Mouse (Mus musculus): ENCODE measurements around the gene Palm2.
A peak's percentile ranks its signal among the peaks of the same experiment; 100 is the strongest.

Palm2 gene

DNA sequence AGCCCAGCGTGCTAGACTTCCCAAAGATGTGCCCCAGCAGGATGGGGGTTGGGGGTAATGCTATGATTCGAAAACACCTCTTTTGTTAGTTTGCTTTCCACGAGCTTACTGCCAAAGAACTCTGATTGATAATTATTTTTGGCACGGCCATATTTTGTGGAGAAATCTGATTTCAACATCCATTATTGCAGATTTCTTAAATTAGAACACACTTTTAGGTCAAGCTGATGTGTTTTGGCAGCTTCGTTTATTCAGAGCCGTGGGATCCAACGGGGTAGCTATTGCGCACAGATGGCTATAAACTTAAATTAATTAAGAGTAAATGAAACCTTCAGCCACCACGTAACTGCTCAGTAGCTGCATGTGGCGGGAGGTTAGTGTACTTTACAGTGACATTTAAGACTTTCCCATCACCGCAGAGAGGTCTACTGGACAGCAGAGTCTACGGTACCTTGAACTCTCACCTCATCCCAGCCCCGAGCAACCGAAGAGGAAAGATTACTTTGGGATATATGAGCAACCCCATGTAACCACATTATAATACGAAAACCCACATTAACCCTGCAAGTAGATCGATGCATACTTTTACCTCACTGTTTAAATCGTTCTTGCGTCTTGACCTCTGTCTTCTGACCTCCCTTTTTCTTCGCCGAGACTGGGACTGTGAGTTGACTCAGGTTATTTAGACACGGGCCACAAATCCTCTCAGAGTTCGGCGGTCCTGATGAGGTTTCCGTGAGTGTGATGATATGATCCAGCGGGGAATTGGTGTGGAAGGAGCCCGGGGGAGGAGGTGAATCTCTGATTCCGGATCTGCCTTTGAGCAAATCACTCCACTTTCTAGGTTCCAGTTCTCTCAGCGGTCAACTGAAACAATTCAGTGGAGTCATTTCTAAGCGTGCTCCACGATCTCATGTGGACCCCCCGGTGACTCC is 80.2 kb downstream of the Palm2 start:
- no peak for DNase-seq

- no peak for DNase-seq
Measured at GRCm38 (mm10) chr4:57515356-57515755, 81.3 kb downstream of the Palm2 start.

DNA sequence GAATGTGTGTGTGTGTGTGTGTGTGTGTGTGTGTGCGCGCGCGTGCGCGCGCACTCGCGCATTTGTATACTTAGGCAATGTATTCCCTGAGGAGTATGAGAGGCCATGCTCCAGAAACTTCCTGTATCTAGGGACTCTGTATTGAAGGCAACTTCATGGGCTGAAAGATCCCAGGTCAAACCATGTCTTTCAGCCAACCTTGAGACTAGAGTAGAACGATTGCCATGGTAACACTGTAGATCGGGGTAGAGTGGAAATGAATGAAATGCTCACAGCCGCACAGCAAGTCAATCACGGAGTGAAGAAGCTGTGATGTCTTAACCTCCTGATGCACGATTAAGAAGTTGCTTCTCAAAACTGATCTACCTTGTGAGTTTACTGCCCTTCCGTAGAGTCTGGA is 89.4 kb downstream of the Palm2 start:
- DNase-seq, result no peak

GRCm38 (mm10) chr4:57524461-57524860 is 90.4 kb downstream of the Palm2 start:
- DNase-seq, result no peak

DNA sequence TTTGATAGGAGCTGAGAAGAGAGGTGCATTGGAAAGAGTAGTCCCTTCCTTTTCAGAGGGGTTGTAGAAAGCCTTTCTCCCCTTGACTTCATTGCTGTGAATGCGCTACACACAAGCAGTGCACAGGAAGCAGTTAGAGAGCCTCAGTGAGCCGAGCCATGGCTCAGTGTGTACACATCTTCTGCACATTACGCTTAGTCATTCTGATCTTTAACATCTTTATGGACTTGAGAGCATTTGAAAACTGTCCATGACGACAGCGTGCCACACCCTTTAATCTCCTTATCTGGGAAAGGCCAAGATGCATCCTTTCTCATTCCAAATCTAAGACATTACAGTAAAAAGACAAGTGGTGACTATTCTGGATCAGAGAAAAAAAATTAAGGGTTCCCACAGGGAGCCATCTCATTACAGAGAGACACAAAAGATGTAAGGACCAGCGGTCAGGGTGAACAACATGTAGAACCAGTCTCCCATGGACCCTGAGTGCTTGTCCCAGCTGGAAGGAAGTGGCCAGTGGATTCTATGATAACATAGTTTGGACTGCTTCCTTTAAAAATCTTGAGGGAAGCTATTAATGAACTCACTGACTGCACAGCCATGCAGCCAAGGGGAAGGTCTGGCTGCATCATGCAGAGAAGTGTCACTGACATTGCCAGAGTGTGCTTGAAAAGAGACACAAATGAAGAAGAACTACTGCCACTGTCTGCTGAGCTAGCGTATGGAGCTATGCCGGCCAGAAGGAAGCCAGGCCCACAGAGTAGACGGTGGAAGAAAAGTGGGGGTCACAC is 91.4 kb downstream of the Palm2 start:
- DNase-seq, result no peak

GRCm38 (mm10) chr4:57528296-57528695 is 94.2 kb downstream of the Palm2 start:
- no peak for DNase-seq

DNA sequence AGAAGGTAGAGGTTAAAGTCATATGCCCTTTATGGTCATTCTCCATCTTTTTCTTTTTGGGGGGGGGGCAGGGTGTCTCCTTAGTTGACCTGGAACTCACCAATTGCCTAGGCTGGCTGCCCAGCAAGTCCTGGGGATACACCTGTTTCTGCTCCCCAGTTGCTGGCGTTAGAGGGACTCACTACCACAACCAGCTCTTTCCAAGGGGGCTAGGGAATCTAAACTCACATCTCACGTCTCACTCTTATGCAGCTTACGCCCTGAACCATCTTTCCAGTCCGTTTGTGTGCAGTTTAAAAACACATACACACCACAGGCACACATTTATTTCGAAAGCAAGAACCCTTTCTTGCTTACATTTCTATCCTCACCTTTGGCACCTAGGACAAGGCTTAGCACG is 99.6 kb downstream of the Palm2 start:
- DNase-seq, result no peak

DNA sequence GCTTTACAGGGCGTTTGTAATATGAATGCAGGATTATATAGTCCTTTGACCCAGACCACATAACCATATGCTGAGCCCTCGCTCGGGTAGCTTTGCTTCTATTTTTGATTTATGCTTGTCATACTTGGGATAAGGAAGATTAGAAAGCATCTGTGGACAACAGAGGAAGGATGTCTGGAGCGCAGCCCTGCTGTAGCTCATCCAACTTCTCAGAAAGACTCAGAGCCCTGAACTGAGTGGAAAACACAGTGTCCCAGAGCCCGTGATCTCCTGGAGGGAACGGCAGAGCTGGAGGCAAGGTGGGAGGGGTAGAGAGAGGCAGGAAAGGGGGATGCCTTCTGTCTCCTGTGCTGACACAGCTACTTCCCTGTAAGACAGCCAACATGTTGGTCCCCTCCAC is 100.2 kb downstream of the Palm2 start:
- DNase-seq, result no peak

DNA sequence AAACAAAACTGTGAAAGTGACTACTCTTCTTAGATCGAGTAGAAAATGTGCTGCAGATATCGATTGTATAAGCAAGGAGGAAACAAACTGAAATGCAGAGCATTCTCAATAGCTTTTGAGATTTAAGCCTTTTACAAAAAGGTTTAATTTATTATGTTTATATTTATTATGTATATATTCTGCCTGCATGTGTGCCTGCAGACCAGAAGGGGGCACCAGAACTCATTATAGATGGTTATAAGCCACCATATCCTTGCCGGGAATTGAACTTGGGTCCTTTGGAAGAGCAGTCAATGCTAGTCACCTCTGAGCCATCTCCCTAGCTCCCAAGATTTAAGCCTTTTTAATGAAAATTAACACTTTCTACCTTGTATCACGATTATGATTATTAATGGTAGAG is 101.0 kb downstream of the Palm2 start:
- DNase-seq, result no peak

GRCm38 (mm10) chr4:57538029-57538688 is 104.1 kb downstream of the Palm2 start:
- DNase-seq, result no peak

DNA sequence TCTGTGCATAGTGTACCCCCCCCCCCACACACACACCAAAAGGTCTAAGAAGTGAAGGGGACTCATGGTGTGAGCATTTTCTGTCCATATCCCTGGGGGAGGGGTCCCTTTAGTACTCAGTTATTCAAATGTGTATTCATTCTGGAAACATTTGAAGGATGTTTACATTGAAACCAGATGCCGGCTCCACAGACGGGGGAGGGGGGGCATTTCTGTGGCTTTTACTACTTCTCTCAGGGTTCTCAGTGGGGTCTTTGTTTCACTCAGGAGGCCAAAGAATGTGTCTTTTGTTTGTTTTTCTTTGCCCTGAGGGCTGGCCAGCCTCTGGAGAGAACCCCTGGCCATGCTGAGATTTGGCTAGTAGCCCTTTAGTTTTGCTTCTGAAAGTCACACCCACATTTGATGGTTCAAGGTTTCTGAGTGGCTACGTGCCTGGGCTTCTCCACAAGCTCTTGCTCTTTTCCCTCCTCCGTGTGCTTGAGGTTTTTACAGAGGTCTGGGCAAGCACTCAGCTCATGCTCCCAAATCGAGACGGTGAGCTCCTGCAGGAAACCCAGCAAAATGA is 109.7 kb downstream of the Palm2 start:
- no peak for DNase-seq

- no peak for DNase-seq
Measured at GRCm38 (mm10) chr4:57547785-57548184, 113.7 kb downstream of the Palm2 start.

DNA sequence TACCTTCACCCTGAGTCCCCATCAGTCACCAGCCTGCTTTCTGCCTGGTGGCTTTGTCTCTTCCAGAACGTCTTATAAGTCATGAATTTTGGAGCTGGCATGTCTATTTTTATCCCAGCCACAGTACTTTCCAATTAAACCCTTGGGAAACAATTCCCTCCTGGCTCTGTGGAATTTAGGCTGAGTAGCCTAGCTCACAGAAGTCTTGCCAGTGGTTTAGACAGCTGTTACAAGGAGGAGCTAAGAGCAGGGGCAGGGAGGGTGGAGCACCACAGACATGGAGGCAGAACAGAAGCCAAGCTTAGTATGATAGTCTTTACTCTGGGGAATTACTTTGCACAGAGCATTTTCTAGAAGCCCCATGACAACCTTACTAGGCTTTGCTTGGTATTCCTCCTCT is 116.2 kb downstream of the Palm2 start:
- DNase-seq, result no peak

DNA sequence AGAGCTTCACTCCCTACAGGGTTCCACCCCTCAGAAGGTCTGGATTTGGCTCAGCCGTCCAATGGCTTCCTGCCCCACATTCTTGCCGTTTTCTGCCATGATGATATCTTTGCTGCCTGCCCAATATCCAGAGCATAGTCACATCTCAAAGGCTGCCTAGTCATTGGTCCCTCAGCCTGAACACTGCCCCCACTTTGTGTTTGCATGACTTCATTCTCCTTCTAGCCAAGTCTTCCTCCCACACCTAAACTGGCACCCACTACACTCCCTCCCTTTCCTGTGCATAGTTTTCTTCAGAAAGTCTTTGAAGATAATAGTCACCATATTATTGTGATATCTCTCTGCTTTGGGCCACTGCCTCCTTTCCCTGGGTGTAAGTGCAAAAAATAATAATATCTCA is 123.1 kb downstream of the Palm2 start:
- DNase-seq, result no peak

DNA sequence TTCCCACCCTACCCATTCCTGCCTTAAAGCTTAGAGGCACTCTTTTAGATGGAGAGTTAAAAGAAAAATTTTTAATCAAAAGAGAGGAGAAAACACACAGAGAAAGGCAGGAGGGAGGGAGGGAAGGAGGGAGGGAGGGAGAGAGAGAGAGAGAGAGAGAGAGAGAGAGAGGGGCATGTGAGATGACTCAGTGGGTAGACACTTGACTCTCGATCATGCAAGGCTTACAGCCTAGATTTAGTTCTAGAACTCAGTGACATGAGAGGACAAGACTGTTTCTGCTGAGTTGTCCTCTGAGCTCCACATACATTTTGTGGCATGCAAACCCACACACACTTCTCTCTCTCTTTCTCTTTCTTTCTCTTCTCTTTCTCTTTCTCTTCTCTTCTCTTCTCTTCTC is 125.4 kb downstream of the Palm2 start:
- DNase-seq, result no peak

DNA sequence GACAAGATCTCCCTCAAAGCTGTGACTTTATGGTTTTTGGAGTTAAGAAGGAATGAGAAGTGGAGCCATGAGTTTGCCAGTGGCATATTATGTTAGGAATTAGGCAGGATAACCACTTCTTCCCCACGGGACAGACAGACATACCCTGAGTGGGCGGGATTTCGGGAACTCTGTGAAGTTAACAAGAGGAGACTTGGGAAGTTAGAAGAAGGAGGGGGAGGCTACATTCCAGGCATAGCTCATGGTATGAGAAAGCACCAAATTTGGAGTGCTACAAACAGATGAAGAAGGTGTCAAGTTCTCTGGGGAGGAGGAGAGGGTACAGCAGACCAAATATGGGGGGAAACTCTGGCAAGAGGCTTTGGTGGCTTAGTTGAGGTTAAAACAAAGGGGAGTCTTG is 126.0 kb downstream of the Palm2 start:
- DNase-seq, result no peak

- no peak for DNase-seq
Measured at GRCm38 (mm10) chr4:57561055-57561454, 127.0 kb downstream of the Palm2 start.

DNA sequence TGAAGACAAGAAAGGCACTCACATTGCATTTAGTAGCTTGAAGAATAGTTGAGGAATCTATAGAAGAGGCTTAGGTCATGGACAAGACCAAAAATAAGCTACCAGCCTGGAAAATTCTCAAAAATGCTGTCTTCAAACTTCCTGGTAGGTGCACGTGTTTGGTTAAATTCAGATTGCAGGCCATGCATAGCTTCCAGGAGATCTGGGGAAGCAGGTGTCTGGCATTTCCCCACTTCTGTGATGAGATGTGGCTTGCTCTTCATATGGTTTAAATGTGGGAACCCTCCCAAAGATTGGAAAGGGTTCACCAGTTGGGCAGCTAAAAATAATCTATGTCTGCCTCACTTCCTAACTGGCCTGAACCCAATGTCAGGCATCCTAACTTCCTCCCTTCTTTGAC is 131.2 kb downstream of the Palm2 start:
- DNase-seq, result no peak

DNA sequence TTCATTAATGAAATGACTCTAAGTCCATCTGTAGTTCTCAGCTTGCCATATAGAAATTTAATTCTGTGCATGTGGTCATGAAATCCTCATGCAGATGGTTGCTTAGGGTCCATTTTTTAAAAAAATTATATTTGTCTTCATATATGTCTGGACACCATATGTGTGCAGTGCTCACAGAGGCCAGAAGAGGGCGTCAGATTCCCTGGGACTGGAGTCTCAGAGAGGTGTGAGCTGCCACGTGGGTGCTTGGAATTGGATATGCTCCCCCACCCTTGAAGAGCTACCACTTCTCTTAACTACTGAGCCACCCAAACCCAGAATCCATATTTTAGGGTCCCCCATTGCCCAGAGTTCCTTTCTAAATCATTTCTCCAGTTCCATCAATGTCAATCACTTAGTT is 131.8 kb downstream of the Palm2 start:
- no peak for DNase-seq

DNA sequence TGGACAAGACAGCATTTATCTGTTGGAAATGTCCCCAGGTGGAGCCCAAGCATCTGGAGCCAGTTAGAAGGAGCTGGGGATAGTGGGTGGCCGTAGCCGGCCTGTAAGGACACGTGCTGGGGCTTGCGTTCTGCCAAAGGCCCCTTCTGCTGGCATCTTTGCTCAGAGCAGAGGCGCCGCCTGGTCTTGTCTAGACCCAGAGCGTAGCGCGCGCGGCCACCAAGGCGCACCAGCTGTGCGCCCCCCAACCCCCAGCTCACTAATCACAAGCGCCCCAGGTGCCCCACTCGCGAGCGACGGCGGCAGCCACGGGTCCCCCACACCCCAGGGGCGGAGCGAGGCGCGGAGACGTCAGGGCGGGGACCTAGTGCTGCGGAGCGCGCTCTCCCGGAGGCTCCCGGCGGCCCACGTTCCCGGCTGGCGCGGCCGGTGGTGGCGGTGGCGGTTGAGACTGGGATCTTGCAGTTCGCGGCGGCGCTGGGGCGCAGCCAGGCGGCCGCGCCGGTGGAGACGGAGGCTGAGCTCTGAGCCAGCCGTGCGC is 133.7 kb downstream of the Palm2 start, which contains the start of gene Pakap:
Pakap (plus strand) TSS at position 514 of the 541 bp plus-strand sequence.
- DNase-seq, result peak; percentile 28

DNA sequence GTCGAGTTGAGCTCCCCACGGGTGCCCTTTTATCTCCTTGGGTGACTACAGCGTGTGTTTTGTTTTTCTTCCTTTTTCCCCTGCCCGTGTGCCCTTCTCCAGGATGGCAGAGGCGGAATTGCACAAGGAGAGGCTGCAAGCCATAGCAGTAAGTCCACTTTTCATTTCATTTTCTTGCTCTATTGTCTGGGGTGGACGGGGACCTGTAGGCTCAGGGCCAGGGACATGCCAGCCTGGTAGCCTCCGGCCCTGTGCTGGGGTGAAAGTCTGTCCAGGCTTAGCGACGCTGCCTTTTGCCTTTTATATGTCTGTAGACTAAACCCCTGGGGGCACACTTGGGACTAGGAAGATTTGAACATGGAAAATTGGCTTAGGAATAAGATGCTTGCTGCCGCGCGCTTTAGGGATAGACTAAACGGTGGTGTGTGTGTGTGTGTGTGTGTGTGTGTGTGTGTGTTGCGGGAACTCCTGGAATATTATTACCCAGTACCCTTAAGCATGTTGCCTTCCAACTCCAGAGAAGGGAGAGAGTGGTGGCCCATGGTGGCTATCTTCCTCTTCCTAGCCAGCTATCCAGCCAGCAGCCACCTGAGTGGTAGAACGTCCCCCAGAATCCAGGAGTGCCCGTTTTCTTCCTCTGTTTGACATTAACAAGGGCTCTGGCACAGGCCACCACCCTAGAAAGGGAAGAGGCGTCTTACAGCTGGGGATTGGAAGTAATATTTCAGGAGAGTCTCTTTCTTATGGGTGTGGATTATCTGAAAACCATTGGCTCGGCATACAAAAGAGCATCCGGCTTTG is 134.4 kb downstream of the Palm2 start:
- no peak for DNase-seq

- DNase-seq, result no peak
Measured at GRCm38 (mm10) chr4:57569069-57569355, 135.0 kb downstream of the Palm2 start.

All from cerebellum, adult 9-10 months (tissue).